Mouse (Mus musculus) cerebellum, adult 9-10 months (tissue): ENCODE results near the gene Fxr2.
A peak's percentile ranks its signal among the peaks of the same experiment; 100 is the strongest.
"Not testable (repeated sequence)": the region's sequence is repeated elsewhere in the genome, so short reads cannot be mapped to it uniquely, and the experiment has no call there.

Experiments used
- DNase-seq: peaks from one replicate; pipeline ENCODE4 v3.0.0; 2022

The Fxr2 gene

DNA sequence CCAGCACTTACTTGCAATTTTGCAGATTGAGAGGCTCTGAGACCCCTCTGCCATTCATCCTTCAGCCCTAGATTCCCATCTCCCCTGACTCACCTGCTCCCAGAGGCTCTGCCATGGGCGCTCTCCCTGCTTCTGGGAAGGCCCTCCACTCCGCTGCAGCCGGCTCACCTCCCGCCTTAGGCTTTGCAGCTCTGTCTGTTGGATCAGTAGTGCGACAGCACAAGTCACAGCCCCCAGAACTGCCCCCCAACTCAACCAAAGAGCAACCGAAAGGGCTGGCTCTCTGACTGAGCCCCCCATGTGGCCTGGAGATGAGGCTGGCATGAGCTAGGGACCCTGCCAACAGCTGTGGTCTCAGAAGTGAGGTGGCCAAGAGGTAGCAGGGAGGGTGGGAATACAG is 52.1 kb downstream of the Fxr2 start:
- DNase-seq = no peak

DNA sequence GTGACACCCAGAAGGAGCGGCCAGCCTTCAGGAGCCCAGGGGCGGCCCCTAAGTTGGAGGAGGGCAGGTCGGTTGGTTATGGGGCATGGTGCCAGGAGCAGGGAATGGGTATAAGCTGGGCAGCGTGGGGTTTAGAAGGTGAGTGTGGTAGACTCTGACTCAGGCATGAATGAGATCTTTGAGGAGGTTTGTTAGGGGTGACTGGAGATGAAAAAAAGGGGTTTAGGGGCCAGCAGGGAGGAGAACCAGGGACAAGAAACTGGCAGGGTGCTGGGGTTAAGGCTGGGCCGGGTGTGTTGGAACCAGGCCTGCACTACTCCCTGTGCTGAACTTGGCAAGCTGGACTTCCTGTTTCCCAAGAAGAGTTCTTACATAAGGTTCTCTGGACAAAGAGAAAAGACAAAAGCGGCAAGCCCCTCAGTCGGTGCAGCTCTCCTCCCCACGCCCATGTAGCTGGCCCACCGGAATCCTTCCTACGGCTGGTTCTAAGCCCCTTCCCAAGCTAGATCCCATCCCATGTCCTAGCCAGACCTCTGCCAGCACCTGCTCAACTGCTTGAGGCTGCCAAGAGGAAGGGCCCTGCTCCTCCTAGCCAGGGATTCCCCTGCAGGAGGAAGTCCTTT is 52.8 kb downstream of the Fxr2 start, which contains the start of gene Tnfsf13:
Gene Tnfsf13, minus strand, starts transcription at position 259 of the 623 bp plus-strand sequence.
- peak; percentile 94 for DNase-seq

DNA sequence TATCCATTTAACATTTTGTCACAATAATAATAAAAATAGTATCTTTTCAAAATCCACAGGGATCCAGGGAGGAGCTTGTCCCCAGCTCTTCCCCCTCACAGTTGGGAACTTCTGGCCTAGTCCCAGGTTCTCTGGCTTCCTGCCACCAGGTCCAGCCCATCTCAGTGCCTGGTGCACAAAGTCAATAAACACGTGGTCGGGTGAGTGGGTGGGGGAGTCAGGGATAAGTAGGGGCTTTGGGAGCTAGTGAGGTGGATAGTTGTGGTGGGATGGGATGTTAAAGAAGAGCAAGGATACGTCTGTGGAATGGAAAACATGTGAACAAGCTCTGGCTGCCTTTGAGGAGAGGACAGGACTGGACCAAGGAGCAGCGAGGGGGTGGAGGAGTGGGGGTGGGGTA is 53.6 kb downstream of the Fxr2 start:
- peak; percentile 83 for DNase-seq

DNA sequence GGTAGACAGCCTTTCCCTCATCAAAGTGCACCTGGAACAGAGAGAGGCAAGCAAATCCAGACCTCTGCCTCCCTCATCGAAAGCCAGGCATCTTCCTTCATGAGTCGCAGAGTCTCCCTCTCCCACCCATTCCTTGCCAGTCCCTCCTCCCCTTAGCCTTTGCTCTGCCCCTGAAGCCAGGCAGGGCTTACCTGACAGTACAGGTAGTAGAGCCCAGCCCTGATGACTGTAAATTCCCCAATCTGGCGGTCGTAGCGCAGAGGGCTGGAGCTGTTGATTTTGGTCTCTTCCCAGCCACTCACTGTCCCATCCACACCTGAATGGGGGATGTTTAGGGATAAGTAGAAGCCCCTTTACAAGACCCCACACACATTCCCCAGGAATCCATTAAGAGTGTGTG is 54.3 kb downstream of the Fxr2 start:
- no peak for DNase-seq

DNA sequence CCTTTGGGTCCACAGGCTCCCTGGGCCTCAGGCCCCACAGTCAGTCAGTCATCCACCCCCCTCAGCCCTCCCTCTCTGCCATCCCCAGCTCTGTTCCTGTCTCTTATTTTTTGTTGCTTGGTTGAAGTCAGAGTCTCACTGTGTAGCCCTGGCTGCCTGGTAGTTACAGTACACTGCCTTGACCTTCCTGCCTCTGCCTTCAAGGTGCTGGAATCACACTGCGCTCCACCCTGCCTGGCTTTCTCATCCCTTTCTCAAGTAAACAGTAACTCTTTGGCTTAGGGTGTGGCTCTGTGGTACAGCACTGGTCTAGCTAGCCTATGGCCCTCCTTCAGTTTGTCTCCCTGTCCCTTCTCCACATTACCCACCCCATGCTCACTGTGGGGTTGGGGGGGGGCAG is 57.1 kb downstream of the Fxr2 start:
- no peak for DNase-seq

DNA sequence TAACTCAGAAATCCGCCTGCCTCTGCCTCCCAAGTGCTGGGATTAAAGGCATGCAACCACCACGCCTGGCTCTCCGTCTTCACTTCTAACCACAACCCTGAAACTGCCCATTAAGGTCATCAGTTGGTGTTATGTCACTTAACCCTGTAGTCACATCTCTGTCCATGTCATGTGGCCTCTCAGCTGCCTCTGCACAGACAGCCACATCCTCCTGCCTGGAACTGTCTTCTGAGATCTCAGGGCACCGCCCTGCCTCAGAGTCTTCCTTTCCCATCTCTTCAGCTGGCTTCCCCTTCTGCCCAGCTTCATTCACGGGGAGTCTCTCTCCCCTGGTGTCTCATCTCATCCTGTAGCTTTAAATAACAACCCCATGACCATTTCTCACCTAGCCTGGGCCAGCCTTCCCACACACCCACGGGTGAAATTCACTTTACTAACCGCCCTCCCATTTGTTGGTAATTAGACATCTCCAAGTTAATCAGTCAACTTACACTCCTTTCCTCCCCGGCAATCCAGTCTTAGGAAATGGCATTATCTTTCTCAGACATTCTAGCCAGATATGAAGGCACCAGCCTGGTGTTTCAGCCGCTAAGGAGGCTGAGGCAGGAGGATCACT is 59.5 kb downstream of the Fxr2 start:
- no peak for DNase-seq

DNA sequence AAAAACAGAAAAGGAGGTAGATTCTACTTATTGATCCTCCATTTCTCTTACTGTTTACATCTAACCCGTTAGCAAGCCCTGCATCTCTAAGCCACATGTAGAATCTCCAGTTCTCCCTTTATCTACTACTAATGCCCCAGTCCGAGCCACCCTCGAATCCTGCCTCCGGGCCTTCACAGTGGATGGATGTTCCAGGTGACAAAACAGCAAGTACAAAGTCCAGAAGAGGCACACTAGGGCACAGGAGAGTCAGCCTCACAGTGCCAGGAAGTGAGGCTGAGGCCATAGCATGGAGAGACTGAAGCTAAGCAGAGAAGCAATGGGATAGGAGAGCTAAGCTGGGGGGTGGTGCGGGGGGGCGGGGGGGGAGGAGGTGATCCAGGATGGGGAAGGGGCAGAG is 60.1 kb downstream of the Fxr2 start:
- no peak for DNase-seq

DNA sequence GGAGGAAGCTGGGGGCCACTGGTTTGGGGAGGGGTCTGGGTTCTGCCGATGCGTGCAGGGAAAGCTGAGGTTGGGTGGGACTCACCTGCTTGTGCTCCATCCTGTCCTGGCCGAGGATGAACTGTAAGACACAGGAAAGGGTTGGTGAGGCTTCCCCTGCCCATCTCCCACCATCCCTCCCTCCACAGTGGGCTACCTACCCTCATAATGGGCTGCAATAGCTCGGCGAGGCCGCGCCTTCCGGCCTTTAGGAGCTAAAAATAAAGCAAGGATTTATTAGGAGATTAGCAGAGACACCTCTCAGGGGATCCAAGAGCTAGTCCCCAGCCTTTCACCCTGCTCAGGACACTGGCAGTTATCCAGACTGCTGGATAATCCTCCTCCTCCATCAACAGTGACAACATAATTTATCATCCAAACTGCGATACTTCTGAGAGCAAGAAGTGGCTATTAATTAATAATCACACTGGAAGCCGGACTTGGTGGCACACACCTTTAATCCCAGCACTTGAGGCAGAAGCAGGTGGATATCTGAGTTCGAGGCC is 60.7 kb downstream of the Fxr2 start:
- DNase-seq = no peak

DNA sequence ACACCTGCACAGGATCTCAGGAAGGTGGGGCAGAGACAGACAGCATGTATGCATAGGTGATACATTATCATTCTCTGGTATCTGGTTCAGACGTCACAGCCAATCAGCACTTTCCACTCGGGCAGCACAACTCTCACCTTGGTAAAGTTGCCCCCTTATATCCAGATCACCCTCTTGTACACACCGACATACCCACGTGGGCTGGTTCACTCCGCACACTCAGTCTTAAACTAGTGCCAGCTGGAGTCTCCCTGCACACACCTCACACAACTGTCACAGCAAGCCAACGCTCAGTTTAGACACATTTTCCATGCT is 62.2 kb downstream of the Fxr2 start:
- no peak for DNase-seq

DNA sequence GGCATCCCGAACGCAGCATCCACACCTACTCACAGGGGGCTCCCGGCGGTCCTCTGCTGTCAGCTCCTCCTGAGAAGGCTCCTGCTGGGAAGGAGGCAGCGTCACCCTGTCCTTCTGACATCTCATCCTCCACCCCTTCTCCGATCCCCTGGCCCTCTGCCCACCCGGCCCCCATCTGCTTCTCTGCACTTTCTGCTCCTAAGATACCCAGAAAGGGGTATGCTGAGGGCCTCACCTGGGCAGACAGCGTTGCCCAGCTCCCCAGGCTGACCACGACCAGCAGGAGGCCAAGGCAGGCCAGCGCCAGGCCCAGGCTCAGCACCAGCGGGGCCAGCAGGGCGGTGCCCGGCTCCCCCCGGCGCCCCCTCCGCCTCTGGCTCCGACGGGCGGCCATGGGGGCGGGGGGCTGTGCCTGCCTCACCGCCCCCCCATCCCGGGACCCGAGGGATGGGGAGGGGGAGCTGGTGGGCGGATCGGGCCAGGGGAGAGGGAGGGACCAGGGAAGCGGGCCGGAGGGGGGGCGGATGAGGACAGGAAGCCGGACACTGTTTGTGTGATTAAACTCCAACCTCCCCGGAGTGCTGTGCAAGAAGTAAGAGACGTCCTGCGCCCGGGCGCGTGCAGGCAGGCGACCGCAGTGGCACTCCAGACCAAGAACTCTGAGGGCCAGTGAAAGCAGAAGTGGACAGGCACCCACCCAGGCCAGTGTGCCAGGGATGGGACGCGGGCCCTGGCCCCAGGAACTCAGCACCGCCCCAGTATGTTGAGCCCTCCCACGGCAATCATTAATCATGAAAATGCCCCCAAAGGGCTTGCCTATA is 62.8 kb downstream of the Fxr2 start, which contains the start of the genes Tnfsf12 and Tnfsfm13:
Gene Tnfsf12, minus strand, starts transcription at position 489 of the 821 bp plus-strand sequence.
Gene Tnfsfm13, minus strand, starts transcription at position 738 of the 821 bp plus-strand sequence.
- DNase-seq = peak; percentile 74

DNA sequence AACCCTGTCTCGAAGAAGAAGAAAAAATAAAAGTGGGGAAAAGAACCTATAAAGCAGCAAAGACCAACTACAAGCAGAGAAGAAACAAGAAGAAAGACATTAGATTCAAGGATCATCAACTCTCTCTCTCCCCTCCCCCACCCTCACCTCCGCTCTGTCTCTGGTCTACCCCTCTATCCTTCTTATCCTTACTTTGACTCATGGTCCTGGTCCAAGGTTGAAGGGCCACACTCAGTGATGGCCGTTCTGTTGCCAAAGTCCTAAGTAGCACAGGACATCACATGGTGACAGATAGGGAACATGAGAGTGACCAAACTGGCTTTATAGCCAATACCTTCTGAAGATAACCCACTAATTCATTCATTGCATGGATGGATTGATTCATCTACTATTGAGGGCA is 64.6 kb downstream of the Fxr2 start:
- DNase-seq = peak; percentile 23

DNA sequence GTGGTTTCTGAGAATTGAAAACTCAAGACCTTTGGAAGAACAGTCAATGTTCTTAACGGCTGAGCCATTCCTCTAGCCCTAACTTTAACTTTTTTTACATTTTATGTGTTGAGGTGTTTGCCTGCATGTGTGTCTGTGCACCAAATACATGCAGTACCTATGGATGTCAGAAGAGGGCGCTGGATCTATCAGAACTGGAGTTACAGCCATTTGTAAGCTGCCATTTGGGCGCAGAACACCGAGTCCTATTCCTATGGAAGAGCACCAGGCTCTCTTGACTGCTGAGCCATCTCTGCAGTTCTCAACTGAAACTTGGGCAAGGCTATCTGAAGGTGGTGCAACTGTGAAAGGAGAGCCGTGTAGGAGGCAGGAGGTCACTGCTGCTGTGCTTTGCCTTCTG is 65.8 kb downstream of the Fxr2 start:
- DNase-seq = peak; percentile 28

DNA sequence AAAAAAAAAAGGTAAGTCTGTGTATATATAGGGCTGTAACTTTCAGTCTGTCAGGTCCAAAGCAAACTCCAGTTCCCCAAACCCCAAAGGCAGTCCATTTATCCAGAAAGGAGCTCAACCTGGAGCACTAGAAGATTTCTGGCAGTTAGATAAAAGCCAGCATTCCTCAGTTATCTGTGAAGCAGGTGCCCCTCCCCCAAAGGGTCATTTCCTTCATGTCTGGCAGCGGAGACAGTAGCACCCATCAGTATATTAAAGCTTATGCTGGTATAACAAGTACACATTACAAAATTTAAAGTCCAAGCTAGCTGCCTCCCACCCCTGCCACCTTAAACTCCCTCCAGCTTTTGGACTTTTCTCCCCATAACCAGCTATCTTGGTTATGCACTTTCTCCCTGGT is 66.8 kb downstream of the Fxr2 start:
- peak; percentile 18 for DNase-seq

DNA sequence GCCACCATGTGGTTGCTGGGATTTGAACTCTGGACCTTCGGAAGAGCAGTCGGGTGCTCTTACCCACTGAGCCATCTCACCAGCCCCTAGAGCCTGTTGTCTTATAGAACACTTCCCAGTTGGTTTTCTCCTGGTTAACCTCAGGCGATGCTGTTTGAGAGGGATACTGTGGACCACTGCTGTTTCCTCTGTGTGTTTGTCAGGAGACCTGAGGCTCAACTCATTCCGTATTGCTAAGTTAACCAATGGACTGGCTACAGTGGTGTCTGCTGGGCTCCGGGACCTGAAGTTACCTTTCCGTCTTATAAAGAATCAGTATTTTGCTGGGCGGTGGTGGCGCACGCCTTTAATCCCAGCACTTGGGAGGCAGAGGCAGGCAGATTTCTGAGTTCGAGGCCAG is 70.1 kb downstream of the Fxr2 start:
- not testable (repeated sequence) for DNase-seq
